Mouse (Mus musculus) gastrocnemius, postnatal 25 days (tissue): ENCODE results near the gene Myl6b. TPM values are rescaled to one million over a fixed set of nuclear protein-coding genes. Genes with fewer than 3 reads are reported as not detected.

Experiments
- DNase-seq: peaks from one replicate; pipeline ENCODE4 v3.0.0; 2022
- long read RNA-seq, 2 experiments: library from polyadenylated mRNA; stranded (forward); transcript quantifications; one replicate each; pipeline ENCODE4 v2.0.0; 2021
- total RNA-seq, 2 experiments: library from RNA; stranded (reverse); gene quantifications; 1 replicate in 1 of 2; 2 replicates in 1 of 2; pipeline ENCODE4 v1.2.3; 2021

Myl6b gene
- total RNA-seq: 10 to 100 TPM; 20.3 to 38.5 TPM
- long read RNA-seq, experiment 1: 0 reads
- long read RNA-seq, experiment 2, partial matches to known transcripts: 1 of 1 reads
- long read RNA-seq, experiment 2, other reads (novel, unspliced or antisense): 0 of 1 reads

- peak; percentile 98 for DNase-seq
These were observed at the start of gene Myl6b for GRCm38 (mm10) chr10:128498590-128498989. Gene Myl6b (minus strand): TSS chr10:128498685.

GRCm38 (mm10) chr10:128547361-128548032 is 49.0 kb upstream of the Myl6b start, which contains the start of gene Zc3h10:
Gene Zc3h10 (minus strand): TSS chr10:128547774.
- DNase-seq: peak; percentile 94

- no peak for DNase-seq
These were observed 48.3 kb upstream of the Myl6b start for GRCm38 (mm10) chr10:128546787-128547186.

GRCm38 (mm10) chr10:128546361-128546760 is 47.9 kb upstream of the Myl6b start:
- DNase-seq: no peak

- no peak for DNase-seq
These were observed 47.0 kb upstream of the Myl6b start for GRCm38 (mm10) chr10:128545570-128545898.

GRCm38 (mm10) chr10:128544674-128545569 is 46.4 kb upstream of the Myl6b start:
- no peak for DNase-seq

GRCm38 (mm10) chr10:128544151-128544657 is 45.7 kb upstream of the Myl6b start:
- DNase-seq: no peak

GRCm38 (mm10) chr10:128543100-128543499 is 44.6 kb upstream of the Myl6b start:
- no peak for DNase-seq

- no peak for DNase-seq
These were observed 39.9 kb upstream of the Myl6b start for GRCm38 (mm10) chr10:128538340-128538870.

- DNase-seq: peak; percentile 83
These were observed 37.9 kb upstream of the Myl6b start for GRCm38 (mm10) chr10:128536266-128536940.

GRCm38 (mm10) chr10:128535624-128536265 is 37.3 kb upstream of the Myl6b start:
- DNase-seq: no peak

- no peak for DNase-seq
These were observed 36.7 kb upstream of the Myl6b start for GRCm38 (mm10) chr10:128535206-128535605.

- no peak for DNase-seq
These were observed 28.2 kb upstream of the Myl6b start for GRCm38 (mm10) chr10:128526366-128527356.

- peak; percentile 97 for DNase-seq
These were observed 27.3 kb upstream of the Myl6b start, which contains the start of gene Esyt1 for GRCm38 (mm10) chr10:128525671-128526308. Gene Esyt1 (minus strand): TSS chr10:128525871.

- DNase-seq: peak; percentile 50
These were observed 26.5 kb upstream of the Myl6b start for GRCm38 (mm10) chr10:128524732-128525662.

- DNase-seq: no peak
These were observed 25.7 kb upstream of the Myl6b start for GRCm38 (mm10) chr10:128524111-128524731.

GRCm38 (mm10) chr10:128522351-128522750 is 23.9 kb upstream of the Myl6b start:
- no peak for DNase-seq

- DNase-seq: no peak
These were observed 22.1 kb upstream of the Myl6b start for GRCm38 (mm10) chr10:128520591-128520990.
